Mouse (Mus musculus): ENCODE results near the gene Trim29.

Trim29 gene

DNA sequence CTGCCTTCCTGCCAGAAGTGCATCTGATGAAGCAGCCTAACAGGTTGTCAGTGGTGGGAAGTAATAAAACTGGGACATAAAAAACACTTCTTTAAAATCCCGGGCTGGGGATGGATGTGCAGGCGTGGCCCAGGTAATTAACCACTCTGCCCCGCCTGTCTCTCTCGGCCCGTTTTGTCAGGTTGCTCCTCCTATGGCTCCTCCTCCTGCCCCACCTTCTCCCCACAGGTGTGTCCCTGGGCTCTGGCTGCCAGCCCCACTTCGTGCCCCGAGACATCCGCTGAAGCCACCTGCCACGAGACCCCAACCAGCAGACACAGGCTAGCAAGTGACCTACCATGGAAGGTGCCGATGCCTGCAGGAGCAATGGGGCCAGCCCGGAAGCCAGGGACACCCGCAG is at the start of gene Trim29:
Trim29 (plus strand) TSS at position 311 of the 400 bp plus-strand sequence.
- in situ Hi-C loops (cut with MboI) = no loop called here

- in situ Hi-C loops (cut with MboI) = no loop called here
These were observed 49.3 kb upstream of the Trim29 start for GRCm38 (mm10) chr9:43261124-43261907.

DNA sequence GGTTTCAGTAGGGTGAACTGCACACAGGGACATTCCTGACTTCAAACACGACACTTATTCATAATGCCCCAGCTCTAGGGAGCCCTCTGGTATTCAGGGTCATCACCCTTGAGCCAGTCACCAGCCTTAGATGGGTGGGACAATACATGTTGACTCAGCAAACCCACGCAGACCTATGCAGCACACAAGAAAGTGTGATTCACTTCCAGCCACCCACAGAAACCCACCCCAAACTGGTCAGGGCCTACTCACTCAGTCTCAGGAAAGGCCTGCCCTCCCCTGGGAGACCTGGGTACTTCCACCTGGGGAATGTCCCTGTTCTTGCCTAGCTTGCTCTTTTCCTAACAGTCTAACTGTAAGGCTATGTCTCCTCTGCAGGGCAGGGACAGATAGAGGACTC is 48.7 kb upstream of the Trim29 start:
- in situ Hi-C loops (cut with MboI) = no loop called here

- in situ Hi-C loops (cut with MboI) = no loop called here
These were observed 48.3 kb upstream of the Trim29 start for GRCm38 (mm10) chr9:43262390-43262789.

- in situ Hi-C loops (cut with MboI) = no loop called here
These were observed 47.7 kb upstream of the Trim29 start for GRCm38 (mm10) chr9:43262811-43263550.

GRCm38 (mm10) chr9:43263946-43264451 is 46.6 kb upstream of the Trim29 start:
- in situ Hi-C loops (cut with MboI) = no loop called here

DNA sequence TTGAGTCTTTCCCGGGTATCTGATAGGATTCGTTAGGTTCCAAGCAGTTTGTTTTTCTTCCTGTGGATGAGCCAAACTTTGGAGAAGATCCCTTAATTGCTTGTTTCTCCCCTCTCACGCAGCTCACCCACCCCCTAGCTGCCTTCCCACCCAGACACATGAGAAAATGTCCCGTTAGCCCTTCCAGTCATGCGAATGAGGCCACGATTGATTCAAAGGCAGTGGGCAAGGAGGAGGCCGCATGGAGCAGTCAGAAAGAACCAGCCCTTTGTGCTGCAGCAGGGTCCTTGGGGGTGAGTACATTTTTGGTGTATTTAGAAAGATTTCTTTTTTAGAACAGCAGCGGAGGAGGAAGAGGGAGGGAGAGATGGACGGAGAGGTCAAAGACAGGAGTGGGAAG is 45.5 kb upstream of the Trim29 start:
- in situ Hi-C loops (cut with MboI) = no loop called here

- in situ Hi-C loops (cut with MboI) = no loop called here
These were observed 43.3 kb upstream of the Trim29 start for GRCm38 (mm10) chr9:43267357-43267756.

GRCm38 (mm10) chr9:43269166-43269565 is 41.5 kb upstream of the Trim29 start:
- in situ Hi-C loops (cut with MboI) = no loop called here

DNA sequence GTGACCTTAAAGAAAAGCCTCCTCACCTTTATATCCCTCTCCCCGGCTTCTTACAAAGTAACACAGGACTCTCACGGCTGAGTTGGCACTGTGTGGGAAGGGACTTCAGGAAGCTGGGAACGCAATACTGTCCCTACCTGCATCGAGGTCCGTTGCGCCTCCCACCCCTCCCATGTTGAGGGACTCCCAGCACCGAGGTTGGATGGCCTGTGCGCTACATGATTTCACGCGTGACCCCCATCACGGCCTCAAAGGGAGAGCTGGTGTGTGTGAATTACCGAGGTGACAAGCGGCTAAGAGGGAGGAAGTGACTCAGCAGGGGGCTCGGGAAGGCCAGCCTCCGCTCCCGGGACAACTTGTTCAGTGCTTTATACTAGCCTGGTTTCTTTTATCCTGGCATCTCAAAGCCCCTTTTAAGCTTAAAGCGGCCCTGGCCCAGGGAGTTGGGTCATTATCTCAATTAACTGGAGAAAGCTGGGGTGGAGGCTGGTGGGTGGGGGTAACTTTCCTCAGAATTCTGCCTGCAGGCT is 39.9 kb upstream of the Trim29 start:
- in situ Hi-C loops (cut with MboI) = no loop called here

DNA sequence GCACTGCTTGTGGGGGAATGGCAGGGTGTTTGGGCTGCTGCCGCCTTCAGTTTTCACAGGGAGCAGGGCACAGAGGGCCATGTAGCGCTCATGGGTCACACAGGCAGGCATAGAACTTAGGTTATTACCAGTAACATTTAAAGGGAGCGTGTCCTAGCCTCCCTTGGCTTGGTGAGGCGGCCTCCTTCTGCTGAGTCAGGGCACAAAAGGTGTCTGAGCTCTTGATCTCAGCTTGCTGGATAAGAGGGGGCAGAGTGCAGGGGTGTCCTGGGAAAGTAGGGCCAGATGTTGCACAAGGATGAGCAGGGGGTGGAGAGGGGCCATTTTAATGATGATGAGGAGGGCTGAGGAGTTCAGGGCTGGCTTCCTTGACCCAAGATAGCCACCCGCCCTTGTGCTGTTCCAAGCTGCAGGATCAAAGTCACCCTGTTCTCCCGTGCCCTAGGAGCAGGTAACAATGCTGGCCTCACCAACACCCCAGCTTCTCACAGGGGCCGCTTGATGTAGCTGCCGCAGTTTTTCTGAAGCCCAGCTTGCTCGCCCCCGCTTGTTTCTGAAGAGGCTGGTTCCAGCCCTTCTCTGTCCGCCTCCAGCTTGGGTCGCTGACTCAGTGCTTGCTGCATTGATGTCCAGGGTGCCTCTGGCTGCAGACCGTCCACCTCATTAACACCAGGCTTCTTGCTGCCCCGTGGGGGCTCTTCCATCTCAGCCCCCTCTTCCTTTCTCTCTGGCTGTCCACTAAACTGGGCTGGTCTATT is 38.7 kb upstream of the Trim29 start:
- in situ Hi-C loops (cut with MboI) = no loop called here

DNA sequence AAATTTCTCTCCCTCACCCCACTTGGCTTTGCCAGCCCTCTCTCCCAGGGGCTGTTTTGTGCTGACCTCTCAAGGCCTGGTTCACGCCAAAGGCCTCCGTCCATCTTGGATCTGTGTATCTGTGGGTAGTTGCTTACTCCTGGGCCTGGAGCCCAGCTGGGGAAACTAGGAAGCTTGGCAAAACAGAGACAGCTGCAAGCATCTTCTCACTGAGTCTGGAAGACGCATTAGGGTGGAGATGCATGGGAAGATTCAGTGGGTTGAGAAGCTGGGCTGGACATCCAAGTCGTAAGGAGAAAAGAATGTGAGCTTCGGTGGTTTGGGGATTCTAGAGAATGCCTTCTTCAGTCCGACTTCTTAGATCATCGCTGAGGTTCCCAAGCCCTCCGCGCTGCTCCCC is 36.9 kb upstream of the Trim29 start:
- in situ Hi-C loops (cut with MboI) = no loop called here

DNA sequence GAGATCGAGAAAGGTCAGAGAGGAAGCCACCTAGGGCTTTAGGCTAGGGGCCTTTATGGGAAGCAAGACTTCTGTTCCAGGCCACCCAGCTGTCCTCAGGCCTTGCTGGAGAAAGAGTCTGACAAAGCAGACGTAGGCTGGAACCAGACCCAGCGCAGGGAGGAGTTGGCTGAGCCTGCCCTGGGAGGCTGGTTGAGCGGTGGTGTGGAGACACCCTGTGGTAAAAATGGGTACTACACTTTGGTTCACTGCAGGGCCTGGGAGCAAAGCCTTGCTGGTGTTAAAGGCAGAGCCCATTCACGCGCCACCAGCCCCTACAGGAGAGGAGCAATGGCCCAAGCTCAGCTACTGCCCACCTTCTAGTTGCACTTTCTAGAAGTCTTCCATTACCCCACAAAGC is 26.4 kb upstream of the Trim29 start:
- in situ Hi-C loops (cut with MboI) = no loop called here

DNA sequence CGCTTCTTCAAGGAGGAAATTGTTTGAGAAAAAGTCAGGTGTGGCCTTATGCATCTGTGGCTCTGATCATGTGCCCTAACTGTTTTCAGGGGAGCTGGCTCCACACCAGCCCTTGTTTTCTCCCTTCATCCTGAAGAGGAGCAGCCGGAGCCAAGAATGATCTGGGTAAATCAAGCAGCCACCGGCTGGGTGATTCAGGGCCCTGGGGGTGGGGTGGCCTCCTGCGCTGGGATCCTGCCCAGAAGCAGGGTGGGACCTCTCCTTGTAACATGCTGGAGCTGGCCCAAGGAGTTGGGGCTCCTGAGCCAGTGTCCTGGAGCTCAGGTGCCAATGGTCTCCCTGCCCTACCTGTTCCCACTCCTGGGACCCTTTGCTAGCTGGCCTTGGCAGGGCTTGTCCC is 25.4 kb upstream of the Trim29 start:
- in situ Hi-C loops (cut with MboI) = no loop called here

DNA sequence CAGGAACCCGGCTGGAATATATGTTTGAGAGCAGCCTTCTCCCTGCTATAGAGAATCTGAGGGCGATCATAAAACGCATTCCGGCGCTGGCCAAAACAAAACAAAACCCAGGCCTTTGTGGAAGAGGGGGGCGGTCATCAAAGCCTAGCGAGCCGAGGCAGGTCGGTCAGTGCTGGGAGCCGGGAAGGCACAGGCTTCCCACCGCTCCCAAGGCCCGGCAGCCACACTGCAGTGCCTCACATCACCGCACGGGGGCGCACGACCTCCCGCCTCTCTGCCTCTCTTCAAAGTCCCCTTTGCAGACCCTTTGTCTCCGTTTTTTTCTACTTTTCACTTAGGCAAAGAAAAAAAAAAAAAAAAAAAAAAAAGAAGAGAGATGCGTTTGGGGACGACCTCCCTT is 23.8 kb upstream of the Trim29 start:
- in situ Hi-C loops (cut with MboI) = no loop called here

DNA sequence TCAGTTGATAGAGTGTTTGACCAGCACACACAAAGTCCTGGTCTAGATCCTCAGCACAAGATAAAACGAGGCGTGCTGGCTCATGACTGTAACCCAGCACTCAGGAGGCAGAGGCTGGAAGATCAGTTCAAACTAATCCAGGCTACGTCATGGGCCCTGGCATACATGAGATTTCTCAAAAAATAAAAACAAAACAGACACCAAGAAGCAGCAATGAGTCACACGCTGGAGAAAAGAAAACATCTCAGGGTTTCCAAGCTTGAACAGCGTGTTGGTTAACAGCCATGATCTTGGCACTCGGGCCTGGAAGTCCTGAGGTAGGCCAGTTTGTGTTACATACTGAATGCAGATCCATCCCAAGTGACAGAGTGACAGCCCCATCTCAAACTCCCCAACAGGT is 17.6 kb upstream of the Trim29 start:
- in situ Hi-C loops (cut with MboI) = no loop called here

GRCm38 (mm10) chr9:43300394-43300793 is 10.3 kb upstream of the Trim29 start:
- in situ Hi-C loops (cut with MboI) = no loop called here

GRCm38 (mm10) chr9:43302989-43303388 is 7.7 kb upstream of the Trim29 start:
- in situ Hi-C loops (cut with MboI) = no loop called here

GRCm38 (mm10) chr9:43305882-43306281 is 4.8 kb upstream of the Trim29 start:
- in situ Hi-C loops (cut with MboI) = no loop called here

GRCm38 (mm10) chr9:43309087-43309872 is 1.4 kb upstream of the Trim29 start:
- in situ Hi-C loops (cut with MboI) = no loop called here

- in situ Hi-C loops (cut with MboI) = no loop called here
These were observed 1.5 kb downstream of the Trim29 start for GRCm38 (mm10) chr9:43312190-43312589.

All from mature B cell (primary cell).